Mouse (Mus musculus): ENCODE data around the gene Hoxc6.

Hoxc6 gene

DNA sequence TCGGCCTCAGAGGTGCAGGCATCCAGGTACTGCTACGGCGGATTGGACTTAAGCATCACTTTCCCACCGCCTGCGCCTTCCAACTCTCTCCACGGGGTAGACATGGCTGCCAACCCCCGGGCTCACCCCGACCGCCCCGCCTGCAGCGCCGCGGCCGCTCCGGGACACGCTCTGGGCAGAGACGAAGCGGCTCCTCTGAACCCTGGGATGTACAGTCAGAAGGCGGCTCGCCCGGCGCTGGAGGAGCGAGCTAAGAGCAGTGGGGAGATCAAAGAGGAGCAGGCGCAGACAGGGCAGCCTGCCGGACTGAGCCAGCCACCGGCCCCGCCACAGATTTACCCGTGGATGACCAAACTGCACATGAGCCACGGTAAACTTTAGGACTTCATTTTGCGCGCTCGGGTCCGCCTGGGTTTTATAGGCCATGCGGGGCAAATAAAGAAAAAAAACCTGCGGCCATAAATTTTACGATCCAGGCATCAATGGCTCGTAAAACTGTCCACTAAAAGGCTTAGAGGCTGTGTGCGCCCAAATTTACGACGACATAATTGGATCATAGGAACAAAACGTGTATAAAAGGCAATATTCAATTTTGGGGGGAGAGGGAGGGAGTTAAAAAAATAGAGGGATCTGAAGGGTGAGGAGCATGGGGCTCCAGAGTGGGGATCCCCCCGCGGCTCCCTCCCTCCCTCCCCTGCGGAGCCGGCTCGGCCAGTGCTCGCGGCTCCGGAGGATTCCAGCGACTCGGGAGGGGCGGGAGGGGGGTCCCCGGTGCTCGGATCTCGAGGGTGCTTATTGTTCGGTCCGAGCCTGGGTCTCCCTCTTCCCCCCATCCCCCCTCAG is 16.3 kb downstream of the Hoxc6 start:
- no peak for DNase-seq

GRCm38 (mm10) chr15:103015009-103015399 is 16.9 kb downstream of the Hoxc6 start:
- DNase-seq = no peak

- no peak for DNase-seq
Measured at GRCm38 (mm10) chr15:103015406-103016166, 17.5 kb downstream of the Hoxc6 start.

DNA sequence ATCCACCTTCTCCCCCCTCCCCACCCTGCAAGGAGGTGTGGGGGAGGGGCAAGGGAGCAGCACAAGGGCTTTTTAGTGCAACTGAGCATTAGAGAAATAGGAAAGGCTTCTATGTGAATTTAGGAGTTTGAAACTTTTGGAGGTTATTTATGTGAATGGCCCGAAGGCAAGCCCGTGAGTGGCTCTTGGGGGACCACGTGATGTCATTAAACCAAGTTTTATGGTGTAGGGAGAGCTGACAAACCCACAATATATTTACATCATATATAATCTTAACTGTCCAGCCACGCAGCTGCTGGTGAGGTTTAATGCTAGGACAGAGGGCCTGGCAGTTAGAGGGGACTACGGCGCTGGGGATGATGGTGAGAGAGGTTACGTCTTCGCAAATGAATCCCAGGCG is 20.6 kb downstream of the Hoxc6 start, which contains the start of gene Hoxc4:
Hoxc4 (plus strand) TSS at position 299 of the 400 bp plus-strand sequence.
- no peak for DNase-seq

DNA sequence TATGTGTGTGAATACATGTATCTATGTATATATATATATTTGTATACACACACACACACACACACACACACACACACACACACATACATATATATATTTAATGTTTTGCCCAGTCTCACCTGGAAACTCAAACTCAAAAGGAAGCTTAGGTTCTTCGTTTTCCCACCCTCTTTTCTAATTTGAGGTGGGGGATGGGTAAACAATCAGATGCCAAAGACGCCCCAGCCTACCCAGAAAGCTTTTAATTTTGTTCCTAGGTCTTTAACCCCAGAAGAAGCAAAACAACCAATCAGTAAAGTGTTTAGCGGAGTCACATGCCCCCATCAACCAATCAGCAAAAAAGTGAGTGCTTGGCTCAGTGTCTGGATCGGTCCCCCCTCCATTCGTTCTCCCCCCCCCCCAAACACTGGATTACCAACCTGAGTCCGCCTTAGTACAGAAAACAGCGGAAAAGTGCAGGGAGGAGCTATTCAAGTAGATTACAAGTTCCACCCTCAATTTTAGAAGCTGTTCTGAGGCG is 22.9 kb downstream of the Hoxc6 start:
- no peak for DNase-seq

DNA sequence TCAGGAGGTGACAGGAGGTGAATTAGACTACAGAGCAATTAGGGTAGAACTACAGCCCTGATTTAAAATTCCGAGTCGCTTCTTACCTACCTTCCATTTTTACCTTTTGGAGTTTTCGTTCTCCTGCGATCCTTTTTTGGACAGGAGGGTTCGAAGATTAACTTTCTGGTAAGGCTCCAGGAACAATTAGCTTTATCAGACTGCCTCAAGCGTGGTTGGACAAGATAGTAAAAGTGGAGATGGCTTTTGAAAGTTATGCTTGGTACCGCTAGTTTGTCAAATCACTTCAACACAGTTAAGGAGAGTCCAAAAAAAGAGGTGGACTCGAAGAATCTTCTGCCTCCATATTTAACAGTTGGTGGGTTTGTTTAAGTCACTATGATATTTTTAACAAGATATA is 23.5 kb downstream of the Hoxc6 start:
- DNase-seq = no peak

DNA sequence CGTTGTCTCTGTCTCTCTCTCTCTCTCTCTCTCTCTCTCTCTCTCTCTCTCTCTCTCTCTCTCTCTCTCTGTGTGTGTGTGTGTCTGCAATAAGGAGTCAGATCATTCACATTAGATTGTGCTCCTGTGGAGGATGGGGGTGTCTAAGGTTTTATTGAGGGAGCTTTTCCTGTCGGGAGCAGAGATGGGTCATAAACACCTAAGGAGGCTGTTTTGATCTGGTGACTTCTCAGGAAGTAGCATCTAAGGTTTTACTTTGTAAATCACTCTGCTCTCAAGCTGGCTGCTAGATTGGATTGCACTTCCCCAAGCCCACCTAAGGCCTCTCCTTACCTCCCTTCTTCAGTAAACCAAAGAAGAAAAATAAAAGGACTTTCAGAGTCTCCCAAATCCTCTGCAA is 26.1 kb downstream of the Hoxc6 start:
- DNase-seq = no peak

GRCm38 (mm10) chr15:103027266-103028235 is 29.5 kb downstream of the Hoxc6 start:
- DNase-seq = no peak

DNA sequence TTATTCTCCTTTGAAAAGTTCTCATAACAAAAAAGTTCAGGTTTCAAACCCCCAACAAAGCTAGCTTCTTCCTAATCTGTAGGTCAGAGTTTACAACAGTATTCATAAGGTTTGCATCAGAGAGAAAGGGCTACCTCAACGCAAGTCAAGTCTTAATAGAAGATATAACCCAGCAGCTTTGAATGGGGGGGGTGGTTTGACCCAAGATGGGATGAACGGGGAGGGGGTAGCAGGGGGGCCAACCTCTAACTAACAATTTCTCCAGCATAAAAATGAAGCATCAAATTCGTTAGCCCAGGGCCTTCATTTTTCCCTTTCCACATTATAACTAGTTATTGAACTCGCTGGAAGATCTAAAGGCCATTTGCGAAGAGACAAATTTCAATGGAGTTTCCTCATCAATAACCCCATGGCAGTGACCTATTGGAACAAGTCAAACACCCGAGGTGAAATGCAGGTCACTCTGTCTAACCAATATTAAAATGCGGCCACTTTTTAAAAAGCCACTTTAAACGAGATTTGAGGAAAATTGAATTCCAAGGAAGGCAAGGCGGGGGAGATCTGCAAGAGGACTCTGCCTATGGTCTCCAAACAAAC is 31.0 kb downstream of the Hoxc6 start:
- no peak for DNase-seq

DNA sequence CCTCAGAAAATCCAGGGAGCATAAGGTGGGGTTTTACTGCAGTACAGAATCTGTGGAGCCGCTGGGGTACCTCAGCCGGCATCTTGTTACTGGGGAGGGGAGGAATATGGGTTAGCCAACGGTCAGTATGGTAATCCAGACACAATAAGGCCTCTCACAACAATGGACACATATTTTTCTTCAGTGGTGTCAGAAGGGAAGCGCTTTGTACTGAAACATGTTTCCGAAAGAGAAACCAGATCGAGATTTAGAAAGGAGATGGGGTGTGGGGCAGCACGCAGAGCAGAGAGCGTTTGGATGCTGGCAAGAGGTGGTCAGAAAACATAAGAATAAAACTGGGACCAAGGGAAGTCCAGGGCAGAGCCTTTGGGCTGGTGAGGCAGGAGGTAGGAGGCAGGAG is 32.1 kb downstream of the Hoxc6 start:
- DNase-seq = no peak

DNA sequence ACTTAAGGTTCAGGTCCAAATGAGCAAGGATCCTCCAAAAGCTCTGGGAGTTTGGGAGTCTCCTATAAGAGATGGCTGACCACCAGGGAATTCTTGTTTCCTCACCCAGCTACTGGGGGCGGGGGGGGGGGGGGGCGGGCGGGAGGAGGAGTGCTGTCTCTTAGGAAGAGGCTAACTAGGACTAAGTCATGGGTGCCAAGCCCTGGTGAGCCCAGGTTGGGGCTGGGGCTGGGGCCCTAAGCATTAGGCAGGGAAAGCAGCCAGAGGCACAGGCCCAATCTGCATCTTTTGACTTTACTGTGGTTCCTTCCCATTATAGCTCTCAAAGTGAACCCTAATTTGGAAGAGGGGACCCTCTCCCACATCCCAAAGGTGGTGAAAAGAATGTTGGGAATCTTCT is 34.1 kb downstream of the Hoxc6 start:
- no peak for DNase-seq

DNA sequence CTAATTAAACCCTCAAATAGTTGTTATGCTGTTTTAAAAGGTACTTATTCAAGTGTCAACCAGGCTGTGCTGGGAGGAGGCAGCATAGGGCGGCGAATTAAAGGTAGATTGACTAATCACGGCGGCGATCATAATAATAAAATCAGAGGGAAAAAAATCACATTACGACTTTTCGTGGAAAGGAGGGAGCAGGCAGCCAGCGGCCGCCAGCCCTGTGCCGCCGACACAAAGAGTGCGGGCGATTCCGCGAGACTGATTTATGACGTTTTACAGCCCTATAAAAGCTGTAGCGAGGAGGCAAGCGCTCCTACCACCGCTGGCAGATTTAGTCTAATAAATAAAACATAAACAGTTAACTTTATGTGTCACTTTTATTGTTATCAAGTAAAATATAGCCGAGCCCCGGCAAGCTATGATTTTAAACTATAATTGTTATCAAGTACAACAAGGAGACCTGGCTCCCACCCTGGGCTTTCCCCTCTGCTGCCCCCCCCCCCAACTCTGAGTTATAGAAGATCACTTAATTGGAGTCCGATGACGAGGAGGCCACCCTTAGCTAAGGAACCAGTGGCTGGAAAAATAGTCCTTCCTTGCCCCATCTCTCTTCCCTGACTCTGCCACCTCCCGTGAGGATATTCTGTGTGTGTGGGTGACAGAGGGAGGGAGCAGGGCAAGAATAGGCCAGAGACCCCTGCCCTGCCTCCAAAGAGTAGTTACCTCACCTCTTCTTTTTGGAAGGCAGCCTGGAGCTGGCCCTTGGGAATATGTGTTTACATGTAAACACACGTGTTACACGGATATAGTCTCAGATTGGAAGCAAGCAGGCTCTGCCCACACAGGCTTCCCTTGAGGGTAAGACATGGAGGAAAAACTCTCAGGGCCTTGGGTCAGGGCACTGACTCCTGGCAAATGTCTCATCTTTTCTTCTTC is 34.9 kb downstream of the Hoxc6 start:
- DNase-seq = no peak

- DNase-seq = no peak
Measured at GRCm38 (mm10) chr15:103034043-103034806, 36.2 kb downstream of the Hoxc6 start.

DNA sequence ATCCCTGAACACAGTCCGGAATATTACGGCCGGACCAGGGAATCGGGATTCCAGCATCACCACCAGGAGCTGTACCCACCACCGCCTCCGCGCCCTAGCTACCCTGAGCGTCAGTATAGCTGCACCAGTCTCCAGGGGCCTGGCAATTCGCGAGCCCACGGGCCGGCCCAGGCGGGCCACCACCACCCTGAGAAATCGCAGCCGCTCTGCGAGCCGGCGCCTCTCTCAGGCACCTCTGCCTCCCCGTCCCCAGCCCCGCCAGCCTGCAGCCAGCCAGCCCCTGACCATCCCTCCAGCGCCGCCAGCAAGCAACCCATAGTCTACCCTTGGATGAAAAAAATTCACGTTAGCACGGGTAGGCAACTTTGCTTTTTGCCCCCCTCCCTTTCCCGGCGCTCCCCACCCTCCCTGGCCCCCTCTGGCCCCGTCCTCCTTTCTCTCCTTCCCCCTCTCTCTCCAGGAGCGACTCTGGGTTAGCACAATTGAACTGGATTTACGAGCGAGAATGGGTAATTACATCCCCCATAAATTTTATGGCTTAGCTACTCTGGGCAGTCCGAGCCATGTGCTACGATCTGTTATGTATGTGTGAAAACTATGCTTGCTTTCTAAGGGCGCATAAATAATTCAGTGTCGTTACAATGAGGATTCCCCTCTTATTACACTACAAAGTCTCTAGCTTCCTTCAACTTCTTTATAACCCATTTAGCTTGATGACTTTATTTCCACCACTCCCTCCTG is 36.9 kb downstream of the Hoxc6 start:
- no peak for DNase-seq

GRCm38 (mm10) chr15:103035548-103035881 is 37.5 kb downstream of the Hoxc6 start:
- DNase-seq = no peak

DNA sequence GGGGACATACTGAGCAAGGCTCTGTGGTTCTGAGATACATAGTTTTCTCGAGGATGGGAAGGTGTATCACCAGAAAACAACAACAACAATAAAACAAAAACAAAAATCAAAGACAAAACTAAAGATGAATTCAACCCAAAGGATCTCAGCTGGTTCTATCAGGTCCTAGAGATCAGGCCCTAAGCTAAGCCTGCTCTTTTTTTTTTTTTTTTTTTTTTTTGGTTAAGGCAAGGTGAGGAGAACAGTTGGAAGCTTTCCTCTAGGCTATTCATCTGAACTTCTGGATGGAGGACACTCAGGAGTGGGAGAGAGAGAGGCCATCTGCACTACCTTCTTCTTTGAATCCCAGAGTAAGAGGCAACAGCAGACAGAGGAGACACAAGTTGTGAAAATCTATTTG is 39.5 kb downstream of the Hoxc6 start:
- no peak for DNase-seq

GRCm38 (mm10) chr15:103038701-103039480 is 40.8 kb downstream of the Hoxc6 start:
- DNase-seq = no peak

- no peak for DNase-seq
Measured at GRCm38 (mm10) chr15:103039609-103040008, 41.6 kb downstream of the Hoxc6 start.

- DNase-seq = no peak
Measured at GRCm38 (mm10) chr15:103040601-103041000, 42.5 kb downstream of the Hoxc6 start.
